10 mouse cellular contexts compared by ENCODE assay signal in the genomic region with DNA sequence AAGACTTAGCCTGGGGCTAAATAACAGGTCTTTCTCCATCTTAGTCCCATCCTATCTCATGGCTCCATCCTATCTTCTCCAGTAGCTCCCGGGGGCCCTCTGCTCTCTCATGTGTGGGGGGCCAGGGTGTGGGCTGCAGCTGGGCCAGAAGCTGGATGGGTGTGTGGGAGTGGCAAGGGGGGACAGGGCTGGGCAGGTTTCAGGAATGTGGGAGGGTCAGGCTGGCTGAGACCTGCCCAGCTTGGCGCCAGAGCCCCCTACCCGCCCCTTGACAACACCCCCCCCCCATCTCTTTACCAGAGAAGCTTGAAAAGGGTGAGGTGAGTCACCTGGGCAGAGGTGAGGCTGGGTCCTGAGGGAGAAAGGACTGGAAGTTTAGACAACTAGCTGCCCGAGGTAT. TPM values are rescaled to one million over a fixed set of nuclear protein-coding genes. Genes with fewer than 3 reads are reported as not detected.
DNase-seq lines count a peak whose midpoint lies in the region; ATAC-seq and TF ChIP-seq lines count a peak whose summit lies in the region.
"Had no signal": no experiment of that assay in that cellular context is flagged by ENCODE, and none has a peak within 500 bp of the region (broad histone marks: within the 10 kb centered on the region; RNA-seq: fewer than 3 reads in every experiment).

No protein-coding gene starts in this region.

- peaks cover 19% of the 10 kb centered on the region for H3K27me3 ChIP-seq in forebrain, embryonic 11.5 days (ENCODE audit: control insufficient read depth, insufficient read depth, low read length)
- H3K27me3 ChIP-seq in forebrain, embryonic 12.5 days = peaks cover 44% of the 10 kb centered on the region
- H3K27me3 ChIP-seq in intestine, embryonic 16.5 days (replicated peaks; ENCODE audit: control insufficient read depth, insufficient read depth, low read length) = no peaks in the 10 kb centered on the region; the same call in 1 of the 2 replicates
- H3K27me3 ChIP-seq in myocyte (ENCODE audit: control insufficient read depth, insufficient read depth, insufficient read length) = peaks cover 14% of the 10 kb centered on the region

- no peak for ATAC-seq in forebrain, embryonic 11.5 days (replicated peaks; ENCODE audit: low FRiP score)
- ATAC-seq in forebrain, embryonic 12.5 days (ENCODE audit: low FRiP score) = no peak
- ATAC-seq in intestine, embryonic 16.5 days = peak; percentile 11

- no peaks in the 10 kb centered on the region for H3K36me3 ChIP-seq in forebrain, embryonic 11.5 days (ENCODE audit: control insufficient read depth, insufficient read depth, low read length)
- no peaks in the 10 kb centered on the region for H3K36me3 ChIP-seq in forebrain, embryonic 12.5 days (replicated peaks)
- H3K36me3 ChIP-seq in intestine, embryonic 16.5 days (ENCODE audit: control insufficient read depth, insufficient read depth, low read length) = peaks cover 6% of the 10 kb centered on the region
- H3K36me3 ChIP-seq in myocyte (ENCODE audit: control insufficient read depth, insufficient read depth) = no peaks in the 10 kb centered on the region
- H3K36me3 ChIP-seq: midbrain, embryonic 12.5 days had no signal

- no peaks in the 10 kb centered on the region for H3K79me2 ChIP-seq in myocyte (ENCODE audit: control insufficient read depth, insufficient read depth)

- no peak for DNase-seq in forebrain, embryonic 11.5 days (ENCODE audit: low spot score)
- DNase-seq in lung, adult 2 months = no peak
- no peak for DNase-seq in lung, postnatal 25 days (ENCODE audit: low spot score)
- DNase-seq in cerebellum, adult 8-10 months = no peak
- no peak for DNase-seq in left cerebral cortex, adult 11 months (ENCODE audit: low spot score)

- H3ac ChIP-seq in myocyte (ENCODE audit: control insufficient read depth, insufficient read length) = no peak overlapping the region

- no peak overlapping the region for H3K27ac ChIP-seq in forebrain, embryonic 11.5 days (ENCODE audit: low read depth, low read length)
- no peak overlapping the region for H3K27ac ChIP-seq in forebrain, embryonic 12.5 days
- H3K27ac ChIP-seq in intestine, embryonic 16.5 days (ENCODE audit: low read length) = peak overlapping the region; percentile 28; the same call in 1 of the 2 replicates
- H3K27ac ChIP-seq: midbrain, embryonic 12.5 days had no signal

- no peak overlapping the region for H3K4me3 ChIP-seq in forebrain, embryonic 11.5 days (ENCODE audit: low read depth, low read length)
- no peak overlapping the region for H3K4me3 ChIP-seq in forebrain, embryonic 12.5 days (replicated peaks)
- peak overlapping the region; percentile 76 for H3K4me3 ChIP-seq in lung, adult 2 months (replicated peaks; ENCODE audit: extremely low read depth, low read depth, low read length)
- peak overlapping the region; percentile 60 for H3K4me3 ChIP-seq in intestine, embryonic 16.5 days (ENCODE audit: low read length)
- H3K4me3 ChIP-seq in myocyte = peak overlapping the region; percentile 12

- H3K9me3 ChIP-seq in forebrain, embryonic 11.5 days (ENCODE audit: control insufficient read depth, low read length) = no peaks in the 10 kb centered on the region
- no peaks in the 10 kb centered on the region for H3K9me3 ChIP-seq in forebrain, embryonic 12.5 days
- H3K9me3 ChIP-seq in intestine, embryonic 16.5 days (ENCODE audit: control insufficient read depth, low read length) = no peaks in the 10 kb centered on the region
- H3K9me3 ChIP-seq: midbrain, embryonic 12.5 days had no signal

- no peak overlapping the region for H3K9ac ChIP-seq in forebrain, embryonic 11.5 days (ENCODE audit: low read length)
- H3K9ac ChIP-seq in forebrain, embryonic 12.5 days = no peak overlapping the region
- H3K9ac ChIP-seq in intestine, embryonic 16.5 days (ENCODE audit: low read depth, low read length) = peak overlapping the region; percentile 75
- H3K9ac ChIP-seq: midbrain, embryonic 12.5 days had no signal

- TF ChIP-seq CTCF in lung, adult 2 months (IDR thresholded peaks at IDR 0.05; ENCODE audit: insufficient read depth, low read length) = no peak

- no peak for TF ChIP-seq POLR2A in lung, adult 2 months (IDR thresholded peaks at IDR 0.05; ENCODE audit: borderline replicate concordance, extremely low read depth, low read depth, low read length)
- TF ChIP-seq POLR2A in myocyte (IDR thresholded peaks at IDR 0.05; ENCODE audit: insufficient read length, low read depth) = no peak

- peaks cover 12% of the 10 kb centered on the region; the same call in 1 of the 2 replicates for H3K4me1 ChIP-seq in forebrain, embryonic 11.5 days (replicated peaks; ENCODE audit: control insufficient read depth, insufficient read depth, low read length)
- peaks cover 19% of the 10 kb centered on the region for H3K4me1 ChIP-seq in forebrain, embryonic 12.5 days
- H3K4me1 ChIP-seq in lung, adult 2 months (ENCODE audit: control insufficient read depth, insufficient read depth, low read length) = peaks cover 10% of the 10 kb centered on the region
- peaks cover 29% of the 10 kb centered on the region for H3K4me1 ChIP-seq in intestine, embryonic 16.5 days (ENCODE audit: control insufficient read depth, insufficient read depth, low read length)

- peak overlapping the region; percentile 76; the same call in 1 of the 2 replicates for H3K4me2 ChIP-seq in forebrain, embryonic 11.5 days (ENCODE audit: low read depth, low read length, severe bottlenecking)
- no peak overlapping the region for H3K4me2 ChIP-seq in forebrain, embryonic 12.5 days
- peak overlapping the region; percentile 83 for H3K4me2 ChIP-seq in intestine, embryonic 16.5 days (ENCODE audit: low read depth, low read length)
- peak overlapping the region; percentile 60 for H3K4me2 ChIP-seq in myocyte (ENCODE audit: low read depth)

- 23% methylated on average over 4 of the region's 4 CpGs for WGBS in forebrain, embryonic 11.5 days
- WGBS in forebrain, embryonic 12.5 days = 32% methylated on average over 4 of the region's 4 CpGs
- 36% methylated on average over 4 of the region's 4 CpGs for WGBS in lung, adult 2 months
- WGBS in intestine, embryonic 16.5 days = 26% methylated on average over 4 of the region's 4 CpGs

TF ChIP-seq in myocyte, 11 proteins besides CTCF, POLR2A, EP300 and RAD21:
- TF ChIP-seq MYOG (IDR thresholded peaks at IDR 0.05; ENCODE audit: control insufficient read depth in 1 of 3, insufficient read depth in 1 of 3, insufficient read length in 2 of 3, low read depth in 2 of 3) (no peak), TCF12 (IDR thresholded peaks at IDR 0.05; ENCODE audit: insufficient read depth, poor library complexity, severe bottlenecking) (no peak), TCF3 (IDR thresholded peaks at IDR 0.05; ENCODE audit: insufficient read length, low read depth) (no peak), MYOD1 (IDR thresholded peaks at IDR 0.05; ENCODE audit: control insufficient read depth in 1 of 3, insufficient read length in 2 of 3, low read depth in 2 of 3) (no peak), USF1 (IDR thresholded peaks at IDR 0.05; ENCODE audit: low read depth) (no peak), POLR2AphosphoS2 (IDR thresholded peaks at IDR 0.05; ENCODE audit: insufficient read length, low read depth) (no peak), SRF (IDR thresholded peaks at IDR 0.05; ENCODE audit: control insufficient read depth, insufficient read length, low read depth) (no peak)

RNA-seq across cellular contexts. Expression of gene Bcam, which starts 1.8 kb away (rescaled TPM):
- polyA plus RNA-seq in forebrain, embryonic 11.5 days (2014; fragmentation: Nextera tagmentation; extraction: Ambion mirVana) = 17.6 and 21.5 TPM in 2 replicates
- 8.9 and 10.9 TPM in 2 replicates for polyA plus RNA-seq in forebrain, embryonic 12.5 days (2016; fragmentation: Nextera tagmentation; extraction: Ambion mirVana)
- polyA plus RNA-seq in lung, adult 2 months (2012; rRNA removed) = 769 and 829 TPM in 2 replicates
- 58.7 and 62.7 TPM in 2 replicates for polyA plus RNA-seq in intestine, embryonic 16.5 days (2015; fragmentation: Nextera tagmentation; extraction: Ambion mirVana)
- 29.3 TPM for polyA plus RNA-seq in myocyte (2012; fragmentation: generic; extraction: Trizol)

RNA-seq across cellular contexts. Expression of gene Nectin2, which starts 18.7 kb away (rescaled TPM):
- 56.0 and 59.2 TPM in 2 replicates for polyA plus RNA-seq in forebrain, embryonic 11.5 days (2014; fragmentation: Nextera tagmentation; extraction: Ambion mirVana)
- polyA plus RNA-seq in forebrain, embryonic 12.5 days (2016; fragmentation: Nextera tagmentation; extraction: Ambion mirVana) = 45.9 and 47.3 TPM in 2 replicates
- 70.9 and 74.7 TPM in 2 replicates for polyA plus RNA-seq in lung, adult 2 months (2012; rRNA removed)
- 143 and 149 TPM in 2 replicates for polyA plus RNA-seq in intestine, embryonic 16.5 days (2015; fragmentation: Nextera tagmentation; extraction: Ambion mirVana)
- 27.1 TPM for polyA plus RNA-seq in myocyte (2012; fragmentation: generic; extraction: Trizol)

RNA-seq across cellular contexts. Expression of gene Cblc, which starts 27.6 kb away (rescaled TPM):
- polyA plus RNA-seq in forebrain, embryonic 11.5 days (2014; fragmentation: Nextera tagmentation; extraction: Ambion mirVana) = 0.28 and 0.84 TPM in 2 replicates
- 0.47 and 0.56 TPM in 2 replicates for polyA plus RNA-seq in forebrain, embryonic 12.5 days (2016; fragmentation: Nextera tagmentation; extraction: Ambion mirVana)
- polyA plus RNA-seq in lung, adult 2 months (2012; rRNA removed) = 16.1 and 21.9 TPM in 2 replicates
- polyA plus RNA-seq in intestine, embryonic 16.5 days (2015; fragmentation: Nextera tagmentation; extraction: Ambion mirVana) = 32.6 and 42.1 TPM in 2 replicates
- polyA plus RNA-seq in myocyte (2012; fragmentation: generic; extraction: Trizol) = 0.90 TPM
- polyA plus RNA-seq: frontal cortex, adult 2 months had no signal

RNA-seq across cellular contexts. Expression of gene Bcl3, which starts 53.6 kb away (rescaled TPM):
- polyA plus RNA-seq in forebrain, embryonic 11.5 days (2014; fragmentation: Nextera tagmentation; extraction: Ambion mirVana) = 0.51 and 1.1 TPM in 2 replicates
- polyA plus RNA-seq in forebrain, embryonic 12.5 days (2016; fragmentation: Nextera tagmentation; extraction: Ambion mirVana) = 0.62 and 0.96 TPM in 2 replicates
- 38.7 and 71.2 TPM in 2 replicates for polyA plus RNA-seq in lung, adult 2 months (2012; rRNA removed)
- polyA plus RNA-seq in intestine, embryonic 16.5 days (2015; fragmentation: Nextera tagmentation; extraction: Ambion mirVana) = 15.5 and 15.6 TPM in 2 replicates
- 19.2 TPM for polyA plus RNA-seq in myocyte (2012; fragmentation: generic; extraction: Trizol)

RNA-seq across cellular contexts. Expression of gene Tomm40, which starts 53.8 kb away (rescaled TPM):
- polyA plus RNA-seq in forebrain, embryonic 11.5 days (2014; fragmentation: Nextera tagmentation; extraction: Ambion mirVana) = 160 and 171 TPM in 2 replicates
- 136 and 149 TPM in 2 replicates for polyA plus RNA-seq in forebrain, embryonic 12.5 days (2016; fragmentation: Nextera tagmentation; extraction: Ambion mirVana)
- polyA plus RNA-seq in lung, adult 2 months (2012; rRNA removed) = 46.0 and 51.3 TPM in 2 replicates
- 143 and 157 TPM in 2 replicates for polyA plus RNA-seq in intestine, embryonic 16.5 days (2015; fragmentation: Nextera tagmentation; extraction: Ambion mirVana)
- polyA plus RNA-seq in myocyte (2012; fragmentation: generic; extraction: Trizol) = 112 TPM

Comparison
In these comparisons a context has a peak if more than half of its experiments do, and no peak if none do; other contexts are left out.
1. H3K4me3 ChIP-seq: peak in lung, adult 2 months (single experiment), intestine, embryonic 16.5 days (single experiment) and myocyte (single experiment); none in forebrain, embryonic 11.5 days (single experiment) and forebrain, embryonic 12.5 days (single experiment).
2. RNA of gene Bcam, which starts 1.8 kb away (polyA plus RNA-seq): 769 to 829 TPM in lung, adult 2 months; 58.7 to 62.7 TPM in intestine, embryonic 16.5 days, 29.3 TPM in myocyte (single experiment), 17.6 to 21.5 TPM in forebrain, embryonic 11.5 days and 8.9 to 10.9 TPM in forebrain, embryonic 12.5 days; every median in the first group is over 10 times any median in the second.